Mouse (Mus musculus): ENCODE data around the gene Fndc11.

GRCm38 (mm10) chr2:181186635-181187034, 33.2 kb upstream of the Fndc11 start:
- no peak for TF ChIP-seq EP300 (IDR thresholded peaks at IDR 0.05; ENCODE audit: low read depth in 1 of 2, low read length in 2 of 2)
- no peak for TF ChIP-seq TBP (IDR thresholded peaks at IDR 0.05; ENCODE audit: low read depth, low read length)
- peak; percentile 85 to 88 (median 87) for TF ChIP-seq CTCF (IDR thresholded peaks at IDR 0.05 in 2 of 3, conservative IDR thresholded peaks at IDR 0.05 in 1 of 3; ENCODE audit: control insufficient read depth in 1 of 3, insufficient read depth in 1 of 3, low read depth in 2 of 3, low read length in 3 of 3, poor library complexity in 1 of 3, severe bottlenecking in 1 of 3)
- no peak for TF ChIP-seq TAL1 (IDR thresholded peaks at IDR 0.05; ENCODE audit: low read length)
- TF ChIP-seq ELF1 (IDR thresholded peaks at IDR 0.05; ENCODE audit: low read depth, low read length), result peak; percentile 23; the same call in 1 of the 2 replicates
- TF ChIP-seq ZKSCAN1 (IDR thresholded peaks at IDR 0.05; ENCODE audit: low read depth, low read length), result no peak
- TF ChIP-seq CHD1 (IDR thresholded peaks at IDR 0.05; ENCODE audit: low read depth, low read length), result no peak
- no peak for TF ChIP-seq UBTF (IDR thresholded peaks at IDR 0.05; ENCODE audit: borderline replicate concordance, insufficient read depth, low read depth, low read length)

Data from MEL (cell line).